Mouse (Mus musculus) retina, postnatal 1 day (tissue): Measurements from ENCODE around the gene Exoc8.

Experiments used
- DNase-seq: peaks from one replicate; pipeline ENCODE4 v3.0.0-alpha.2; 2012

Gene Exoc8

DNA sequence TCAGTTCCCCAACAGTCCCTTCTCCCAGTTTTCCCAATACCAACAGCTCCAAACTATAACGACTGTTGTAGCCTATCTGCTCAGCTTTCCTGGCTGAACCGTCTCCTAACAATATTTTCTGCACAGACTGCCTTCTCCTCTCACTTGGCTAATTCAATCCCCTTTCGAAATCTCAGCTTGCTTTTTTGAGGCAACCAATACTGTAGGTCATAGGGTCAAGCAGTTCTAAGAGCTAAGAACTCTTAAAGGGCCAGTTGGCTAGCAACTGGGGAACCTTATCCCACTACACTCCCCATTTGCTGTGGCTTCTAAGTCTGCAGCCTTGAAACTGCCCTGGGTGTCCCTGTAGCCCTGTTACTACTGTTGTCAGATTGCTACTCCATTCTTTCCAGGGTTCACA is 52.4 kb downstream of the Exoc8 start:
- no peak for DNase-seq
